Mouse (Mus musculus) heart, postnatal 10 days (tissue): ENCODE results near the gene Slc5a11. TPM values are rescaled to one million over a fixed set of nuclear protein-coding genes. Genes with fewer than 3 reads are reported as not detected.

Experiments
- DNase-seq, 2 experiments: peaks; one replicate each; pipeline ENCODE4 v3.0.0; 2021
- intact Hi-C: fragments of 180-260 bp; cut with DNase I; formaldehyde crosslinking; loops from one replicate; pipeline ENCODE4 v1.15.1; 2025
- total RNA-seq, 2 experiments: library from RNA; stranded (reverse); gene quantifications; 2 replicates each; pipeline ENCODE4 v1.2.3; 2021

Slc5a11 gene
- total RNA-seq, 2 experiments from 2014 or later, result not detected

DNA sequence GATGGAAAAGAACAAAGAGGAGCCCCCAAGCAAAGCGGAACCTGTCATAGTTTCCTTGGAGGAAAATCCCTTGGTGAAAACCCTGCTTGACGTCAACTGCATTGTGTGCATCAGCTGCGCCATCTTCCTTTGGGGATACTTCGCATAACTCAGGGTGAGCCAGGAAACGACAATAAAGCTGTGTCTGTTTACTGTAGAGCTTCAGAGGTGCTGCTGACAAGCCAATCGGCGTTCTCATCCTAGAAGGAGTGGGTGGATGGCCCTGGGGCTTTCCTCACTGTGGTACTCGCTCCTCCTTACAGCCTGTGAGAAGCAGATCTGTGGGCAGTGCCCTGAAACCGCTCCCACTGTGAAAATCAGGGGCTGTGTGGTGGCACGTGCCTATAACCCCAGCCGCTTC, 58.5 kb downstream of the Slc5a11 start:
- no peak for DNase-seq
- intact Hi-C loops, result no loop called here

DNA sequence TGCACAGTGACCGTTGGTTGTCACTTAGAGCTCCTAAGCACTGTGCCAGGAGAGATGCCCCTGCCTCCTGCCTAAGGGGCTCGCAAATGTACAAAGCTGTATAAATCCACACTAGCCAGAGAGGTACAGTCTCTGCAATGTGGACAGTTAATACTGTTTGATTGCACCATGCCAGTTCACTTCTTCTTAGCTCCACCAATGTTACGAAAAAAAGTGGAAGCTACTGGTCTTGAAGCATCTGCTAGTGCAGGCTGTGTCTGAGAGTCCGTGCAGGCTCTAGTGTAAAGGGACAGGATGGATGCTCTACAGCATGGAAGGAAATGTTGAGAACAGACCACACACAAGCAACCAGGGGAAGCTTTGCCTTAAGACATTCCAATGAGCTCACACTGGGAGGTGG, 62.0 kb downstream of the Slc5a11 start:
- no peak for DNase-seq
- intact Hi-C loops, result no loop called here

DNA sequence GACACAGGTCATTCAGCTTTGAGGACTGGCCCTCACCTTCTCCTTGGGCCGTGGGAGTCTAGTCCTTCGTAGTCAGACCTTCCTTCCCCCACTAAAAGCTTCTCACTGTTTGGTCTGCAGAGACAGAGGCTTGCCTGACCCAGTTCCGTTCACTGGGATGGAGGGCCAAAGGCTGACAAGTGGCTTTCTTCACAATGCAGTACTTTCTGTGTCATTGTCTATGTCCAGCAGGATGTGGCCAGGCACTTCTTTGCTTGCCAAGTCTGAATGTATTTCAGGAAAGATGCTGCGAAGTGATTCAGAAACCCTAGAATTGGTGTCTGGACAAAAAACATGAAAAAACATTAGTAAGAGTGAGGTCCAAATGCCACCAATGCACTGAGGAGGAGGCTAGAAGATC, 65.2 kb downstream of the Slc5a11 start:
- DNase-seq, result no peak
- intact Hi-C loops, result loop anchor here (5.0 to 10.0 kb wide), 3 partner anchors 72 to 295 kb away; partner anchors contain the start of gene Aqp8

DNA sequence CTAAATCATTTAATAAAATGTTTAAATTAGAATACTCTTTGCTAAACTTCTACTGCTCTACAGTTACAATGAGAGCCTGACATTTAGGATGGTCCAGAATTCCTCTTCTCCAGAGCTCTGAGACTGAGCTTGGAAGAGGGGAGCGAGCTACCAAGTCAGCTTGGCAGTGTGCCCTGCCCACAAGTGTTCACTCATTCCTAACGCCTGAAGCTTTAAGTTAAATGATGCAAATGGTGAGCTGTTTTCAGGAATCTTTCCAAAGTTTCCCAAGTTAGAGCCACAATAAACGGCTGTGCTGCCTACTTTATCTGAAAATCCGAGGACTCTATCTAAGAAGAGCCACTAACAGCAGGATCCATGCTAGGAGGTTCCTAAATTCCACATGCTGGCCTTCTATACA, 69.2 kb downstream of the Slc5a11 start:
- intact Hi-C loops, result loop anchor here (5.0 to 10.0 kb wide), 3 partner anchors 77 to 299 kb away; partner anchors contain the start of gene Aqp8
- no peak for DNase-seq

DNA sequence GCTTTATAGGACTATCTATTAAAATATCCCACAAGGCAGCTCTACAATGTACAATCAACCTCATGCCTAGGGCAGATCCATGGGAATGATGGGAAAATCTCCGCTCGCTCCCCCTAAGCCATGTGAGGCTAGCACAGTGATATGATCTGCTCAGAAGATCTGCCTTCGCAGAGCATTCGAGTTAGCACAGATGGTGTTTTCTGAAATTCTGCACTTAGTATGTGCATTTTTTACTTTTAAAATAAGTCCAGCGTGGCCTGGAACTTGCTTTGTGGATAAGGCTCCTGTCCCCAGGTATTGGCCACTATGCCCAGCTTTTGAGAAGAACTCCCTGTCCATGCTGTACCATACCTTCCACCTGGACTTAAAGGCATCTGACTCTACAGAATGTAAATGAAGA, 71.3 kb downstream of the Slc5a11 start:
- intact Hi-C loops, result loop anchor here (10.0 kb wide), 2 partner anchors 179 to 301 kb away; partner anchors contain the start of gene Aqp8
- DNase-seq, result no peak

DNA sequence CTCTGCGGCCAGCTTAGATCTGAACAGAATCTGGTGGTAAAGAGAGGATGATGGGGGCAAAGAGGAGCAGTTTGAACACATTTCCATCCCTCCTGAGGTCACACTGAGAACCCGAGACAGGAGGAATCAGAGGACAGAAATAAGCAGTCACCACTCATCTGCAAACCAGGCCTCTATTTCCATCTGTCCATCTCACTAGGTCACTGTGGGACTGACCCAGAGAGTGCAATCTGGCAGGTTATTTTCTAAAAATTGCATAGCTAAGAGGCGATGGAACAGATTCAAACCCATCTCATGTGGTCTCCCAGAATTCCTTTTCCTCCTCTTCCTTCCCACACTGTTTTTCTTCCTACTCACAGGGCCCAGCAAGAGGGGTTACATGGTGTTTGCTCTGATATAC, 73.3 kb downstream of the Slc5a11 start:
- intact Hi-C loops, result loop anchor here (10.0 kb wide), 2 partner anchors 177 to 303 kb away; partner anchors contain the start of gene Aqp8
- DNase-seq, result no peak

DNA sequence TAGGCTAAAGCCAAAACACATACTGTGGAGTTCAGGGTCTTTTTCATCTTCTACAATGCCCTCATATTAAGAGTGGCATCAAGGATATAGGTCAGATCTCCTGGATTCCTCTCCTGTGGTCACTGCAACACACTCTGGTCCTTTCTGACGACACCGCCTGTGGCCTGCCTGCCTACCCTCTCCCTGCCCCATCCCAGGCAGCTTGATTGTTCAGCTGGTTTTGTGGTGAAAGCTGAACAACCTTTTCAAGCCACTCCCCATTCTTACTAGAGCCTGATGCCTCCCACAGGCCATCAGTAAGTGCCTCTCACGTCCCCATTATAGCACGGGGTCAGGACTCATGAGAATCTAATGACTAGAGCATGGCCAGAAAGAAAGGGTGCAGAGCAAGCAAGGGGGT, 74.6 kb downstream of the Slc5a11 start:
- DNase-seq, result no peak
- intact Hi-C loops, result loop anchor here (10.0 kb wide), 2 partner anchors 176 to 304 kb away; partner anchors contain the start of gene Aqp8

DNA sequence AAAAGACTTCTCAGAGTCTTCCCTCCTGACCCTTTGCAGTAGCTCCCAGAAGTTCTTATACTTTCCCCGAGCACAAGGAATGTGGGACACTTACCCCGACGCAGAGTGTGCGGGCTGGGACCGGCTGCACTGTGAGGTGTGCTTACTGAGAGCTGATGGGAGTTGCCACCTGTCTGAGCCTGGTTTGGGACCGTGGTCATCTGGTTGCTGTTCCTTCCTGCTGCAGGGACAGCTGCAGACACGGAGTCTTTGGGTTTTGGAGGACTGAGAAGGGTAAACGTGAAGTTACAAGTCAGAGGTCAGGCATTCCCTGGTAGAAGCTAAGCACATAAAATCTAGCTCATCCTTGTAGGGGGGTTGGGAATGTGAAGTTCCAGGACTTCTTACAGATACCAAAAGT, 77.4 kb downstream of the Slc5a11 start:
- no peak for DNase-seq
- intact Hi-C loops, result no loop called here

DNA sequence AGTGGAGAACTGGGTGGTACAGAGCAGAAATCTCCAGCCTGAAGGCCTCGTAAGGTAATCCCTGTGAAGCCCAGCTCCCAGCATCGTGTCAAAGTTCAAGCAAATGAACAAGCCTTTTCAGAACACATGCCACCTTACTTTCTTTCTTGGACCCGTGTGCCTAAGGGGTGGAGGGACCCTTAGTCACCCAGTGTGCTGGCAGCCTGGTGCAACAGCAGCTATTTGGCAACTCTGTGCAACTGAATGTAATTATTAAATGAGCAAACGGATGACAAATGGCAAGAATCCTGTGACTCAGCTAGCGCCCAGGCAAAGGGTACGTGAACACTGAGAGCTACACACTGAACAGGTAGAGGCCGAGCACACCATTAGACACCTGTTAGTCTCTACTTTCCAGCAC, 79.3 kb downstream of the Slc5a11 start:
- intact Hi-C loops, result no loop called here
- DNase-seq, result no peak

DNA sequence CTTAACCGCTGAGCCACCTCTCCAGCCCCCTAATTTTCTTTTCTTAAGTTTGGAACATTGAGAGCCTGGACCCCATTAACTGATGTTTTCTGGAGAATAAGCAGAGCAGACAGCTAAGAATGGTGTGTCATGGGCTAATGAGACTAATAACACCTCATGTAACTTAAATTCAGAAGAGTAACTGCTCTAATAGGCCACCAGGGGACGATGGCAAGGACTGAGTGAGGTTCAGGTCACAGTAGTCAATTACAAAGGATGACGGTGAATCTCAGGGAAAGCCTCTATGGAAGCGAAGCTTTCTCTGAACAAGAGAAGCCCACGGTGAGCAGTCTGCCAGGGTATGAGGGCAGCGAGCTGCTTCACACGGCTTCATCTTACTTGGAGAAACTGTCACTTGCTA, 80.8 kb downstream of the Slc5a11 start:
- intact Hi-C loops, result no loop called here
- no peak for DNase-seq

DNA sequence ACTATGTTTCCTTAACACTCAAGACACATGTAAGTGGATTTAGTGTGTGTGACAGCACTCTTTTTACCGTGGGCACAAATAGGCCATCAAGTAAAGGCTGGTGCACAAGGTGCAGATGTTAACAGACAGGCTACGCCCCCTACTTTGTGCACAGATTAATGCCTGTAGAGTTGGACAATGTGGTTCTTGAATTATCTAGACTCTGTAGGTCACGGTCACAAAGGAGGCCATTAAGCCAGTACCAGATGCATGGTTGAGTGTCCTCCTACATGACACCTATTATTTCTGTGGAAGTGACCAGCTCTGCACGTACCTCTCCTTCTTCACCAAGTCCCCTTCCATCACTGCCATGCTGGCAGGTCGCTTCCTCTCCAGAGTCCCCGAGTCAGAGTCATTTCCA, 81.5 kb downstream of the Slc5a11 start:
- DNase-seq, result no peak
- intact Hi-C loops, result no loop called here

DNA sequence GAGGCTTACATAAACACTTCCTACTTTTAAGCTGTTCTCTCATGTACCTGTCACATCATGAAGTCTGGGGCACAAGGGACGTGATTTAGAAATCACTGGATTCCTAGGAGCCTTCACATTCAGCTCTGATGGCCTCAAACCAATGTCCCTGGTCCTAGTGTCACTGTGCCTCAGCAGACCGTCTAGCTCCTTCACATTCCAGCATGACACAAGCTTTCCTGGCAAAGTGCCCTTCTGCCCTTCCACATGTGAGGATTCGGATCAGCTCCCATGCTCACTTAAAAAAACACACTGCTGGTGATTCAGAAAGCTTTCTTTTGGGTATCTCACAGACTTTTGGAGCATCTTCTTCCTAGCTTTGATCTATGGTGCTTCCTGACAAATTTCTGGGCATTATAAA, 83.6 kb downstream of the Slc5a11 start:
- DNase-seq, result peak; percentile 75 to 76
- intact Hi-C loops, result no loop called here

DNA sequence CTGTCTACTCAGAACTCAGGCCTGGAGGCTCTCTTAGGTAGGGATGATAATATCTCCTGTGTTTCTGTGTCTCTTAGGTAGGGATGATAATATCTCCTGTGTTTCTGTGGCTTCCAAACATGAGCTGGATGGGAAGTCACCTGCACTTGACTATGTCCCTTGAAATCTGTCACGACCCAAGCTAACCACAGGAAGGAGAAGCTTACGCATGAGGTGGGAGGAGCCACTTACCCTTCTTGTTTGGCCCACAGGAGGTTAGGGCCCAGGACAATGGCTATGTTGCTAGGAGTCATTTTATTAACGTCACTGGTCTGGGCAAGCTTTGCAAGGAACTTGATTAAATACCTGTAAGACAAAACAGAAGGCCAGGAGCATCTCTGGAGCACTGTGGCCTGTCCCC, 85.7 kb downstream of the Slc5a11 start:
- no peak for DNase-seq
- intact Hi-C loops, result no loop called here

DNA sequence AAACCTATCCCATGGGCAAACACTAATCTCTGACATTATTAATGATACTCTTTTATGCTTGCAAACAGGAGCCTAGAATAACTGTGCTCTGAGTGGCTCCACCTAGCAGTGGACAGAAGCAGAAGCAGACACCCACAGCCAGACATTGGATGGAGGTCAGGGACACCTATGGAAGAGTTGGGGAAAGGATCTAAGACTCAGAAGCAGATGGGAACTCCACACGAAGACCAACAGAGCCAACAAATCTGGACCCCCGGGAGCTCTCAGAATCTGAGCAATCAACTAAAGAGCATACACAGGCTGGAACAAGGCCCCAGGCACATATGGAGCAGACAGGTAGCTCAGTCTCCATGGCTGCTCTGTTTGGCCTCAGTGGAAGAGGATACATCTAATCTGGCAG, 90.8 kb downstream of the Slc5a11 start:
- DNase-seq, result no peak
- intact Hi-C loops, result no loop called here

DNA sequence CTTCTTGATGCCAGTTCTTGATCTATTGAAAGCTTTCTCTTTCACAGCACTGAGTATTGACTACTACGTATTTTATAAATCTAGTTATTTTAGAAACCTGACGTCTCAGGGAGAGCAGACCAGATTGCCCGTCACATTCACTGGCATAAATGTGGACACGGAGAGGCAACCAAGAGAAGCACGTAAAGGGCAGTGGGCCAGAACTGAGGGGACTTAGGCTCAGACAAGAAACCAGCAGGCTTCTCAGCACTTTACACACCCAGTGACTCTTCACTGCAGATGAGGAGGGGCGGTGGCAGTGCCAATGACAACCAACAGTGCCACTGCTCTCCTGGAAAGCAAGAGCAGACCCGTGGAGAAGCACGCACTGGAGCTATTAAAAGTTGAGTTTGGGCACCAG, 92.7 kb downstream of the Slc5a11 start:
- DNase-seq, result no peak
- intact Hi-C loops, result no loop called here

DNA sequence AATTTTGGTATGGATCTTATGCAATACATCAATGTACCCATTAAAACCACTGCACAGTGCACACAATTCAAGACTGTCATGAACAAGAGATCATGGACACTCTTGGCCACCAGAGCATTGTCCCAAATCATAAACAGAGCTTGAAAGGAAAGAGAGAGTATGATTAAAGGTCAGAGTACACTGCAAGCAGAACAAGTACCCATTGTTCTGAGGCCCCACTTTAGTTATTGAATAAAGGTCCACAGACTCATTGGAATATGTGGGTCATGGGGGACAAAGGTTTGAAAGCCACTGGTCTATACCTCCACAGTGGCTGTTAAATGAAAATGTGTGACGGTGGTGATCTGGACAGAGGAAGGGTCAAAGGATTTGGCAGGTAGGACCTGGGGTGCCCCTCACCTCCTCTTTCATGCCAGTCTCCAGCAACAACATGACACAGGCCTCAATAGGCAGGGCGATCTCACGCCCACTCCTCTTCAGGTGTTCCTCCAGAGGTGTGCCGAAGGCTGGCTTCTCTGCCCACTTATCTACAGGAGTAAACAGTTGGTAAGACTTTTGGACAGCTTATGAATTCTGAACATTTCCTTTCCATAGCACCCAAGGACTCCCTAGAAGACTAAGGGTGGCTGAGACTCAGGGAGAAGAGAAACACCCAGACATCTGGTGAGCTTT, 93.4 kb downstream of the Slc5a11 start:
- intact Hi-C loops, result no loop called here
- DNase-seq, result no peak

DNA sequence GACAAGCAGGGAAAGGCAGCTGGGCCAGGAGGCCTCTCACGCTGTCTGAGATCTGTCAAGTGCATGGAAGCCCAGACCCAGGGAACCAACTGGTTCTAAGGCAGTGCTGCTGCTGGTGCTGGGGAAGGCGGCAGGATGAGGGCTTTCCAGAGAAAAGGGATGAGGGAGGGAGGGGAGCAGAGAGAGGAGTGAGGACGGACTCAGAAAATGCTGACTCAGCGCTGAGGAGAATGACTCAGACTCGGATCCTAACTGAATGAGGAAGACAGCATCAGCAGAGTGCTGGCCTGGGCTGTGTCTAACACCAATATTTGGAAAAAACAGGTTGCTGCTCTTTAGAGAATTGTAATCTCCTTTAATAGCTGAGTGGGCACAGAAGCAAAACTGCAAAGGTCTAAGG, 97.3 kb downstream of the Slc5a11 start:
- DNase-seq, result no peak
- intact Hi-C loops, result no loop called here

DNA sequence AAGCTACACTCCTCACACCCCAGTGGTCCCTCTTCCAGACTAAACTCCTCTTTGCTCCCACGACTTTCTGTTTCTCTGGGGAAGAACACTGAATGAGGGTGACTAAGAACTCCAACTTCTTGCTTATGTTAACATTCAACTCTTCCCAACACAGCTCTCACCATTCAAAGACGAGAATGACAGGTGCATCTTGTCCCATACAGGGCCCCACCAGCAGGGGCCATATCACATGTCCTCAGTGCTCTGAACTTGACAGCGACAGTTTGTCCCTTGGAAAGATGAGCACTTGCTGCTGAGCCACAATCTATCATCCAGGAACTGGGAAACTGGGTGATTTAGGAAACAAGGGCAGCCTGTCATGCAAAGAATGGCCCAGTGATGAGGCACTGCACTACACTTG, 98.2 kb downstream of the Slc5a11 start:
- DNase-seq, result no peak
- intact Hi-C loops, result no loop called here

DNA sequence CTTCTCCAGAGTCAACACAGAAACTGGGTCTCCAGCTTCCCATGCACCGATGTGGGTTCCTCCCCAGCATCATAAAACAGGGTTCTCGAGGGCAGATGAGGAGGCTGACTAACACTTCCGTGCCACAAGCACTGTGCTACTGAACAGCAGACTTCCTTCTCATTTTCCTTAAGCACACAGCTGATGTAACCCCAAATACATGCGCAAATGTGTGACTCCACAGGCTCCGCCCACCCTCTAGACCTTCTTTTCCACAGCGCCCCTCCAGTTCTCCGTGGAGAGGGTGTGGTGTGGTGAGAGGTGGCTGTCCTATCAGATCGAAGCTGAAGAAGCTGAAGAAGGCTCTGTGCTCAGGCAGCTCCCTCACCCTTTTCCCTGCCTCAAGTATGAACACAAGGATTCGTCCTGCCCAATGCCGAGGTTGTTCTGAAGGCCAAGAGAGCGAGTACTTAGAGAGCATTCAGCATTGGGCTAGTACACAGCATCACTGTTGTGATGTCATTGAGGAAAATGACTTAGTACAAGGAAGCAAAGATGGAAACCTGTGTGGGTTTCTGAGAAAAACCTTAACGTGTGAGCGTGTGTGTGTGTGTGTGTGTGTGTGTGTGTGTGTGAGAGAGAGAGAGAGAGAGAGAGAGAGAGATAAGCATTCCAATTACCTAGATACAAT, 108.0 kb downstream of the Slc5a11 start:
- intact Hi-C loops, result no loop called here
- no peak for DNase-seq
